Mouse (Mus musculus): ENCODE results near the gene BC055324. TPM values are rescaled to one million over a fixed set of nuclear protein-coding genes. Genes with fewer than 3 reads are reported as not detected.

Gene BC055324
- polyA plus RNA-seq, 1 experiment = 7.6 TPM

DNA sequence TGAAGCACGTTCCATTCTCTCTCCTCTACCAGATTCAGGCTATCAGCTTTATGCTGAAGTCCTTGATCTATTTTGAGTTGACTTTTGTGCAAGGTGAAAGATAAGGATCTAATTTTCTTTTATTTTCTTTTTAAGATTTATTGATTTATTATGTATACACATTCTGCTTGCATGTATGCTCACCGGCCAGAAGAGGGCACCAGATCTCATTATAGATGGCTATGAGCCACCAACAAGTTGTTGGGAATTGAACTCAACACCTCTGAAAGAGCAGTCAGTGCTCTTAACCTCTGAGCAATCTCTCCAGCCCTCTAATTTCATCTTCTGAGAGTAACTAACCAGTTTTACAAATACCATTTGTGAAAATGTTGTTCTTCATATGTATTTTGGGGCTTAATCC is 14.6 kb upstream of the BC055324 start:
- Histone ChIP-seq H3K4me3 (ENCODE audit: insufficient read depth, low read length) (no peak overlapping the region), H3K4me1 (ENCODE audit: control insufficient read depth, insufficient read depth, low read length) (peaks cover 6% of the 10 kb centered on the region), H3K27ac (ENCODE audit: insufficient read depth, low read depth, low read length) (no peak overlapping the region)
- TF ChIP-seq POLR2A (IDR thresholded peaks at IDR 0.05; ENCODE audit: borderline replicate concordance, low read depth, low read length) (no peak), CTCF (IDR thresholded peaks at IDR 0.05; ENCODE audit: low read depth, low read length) (no peak)

DNA sequence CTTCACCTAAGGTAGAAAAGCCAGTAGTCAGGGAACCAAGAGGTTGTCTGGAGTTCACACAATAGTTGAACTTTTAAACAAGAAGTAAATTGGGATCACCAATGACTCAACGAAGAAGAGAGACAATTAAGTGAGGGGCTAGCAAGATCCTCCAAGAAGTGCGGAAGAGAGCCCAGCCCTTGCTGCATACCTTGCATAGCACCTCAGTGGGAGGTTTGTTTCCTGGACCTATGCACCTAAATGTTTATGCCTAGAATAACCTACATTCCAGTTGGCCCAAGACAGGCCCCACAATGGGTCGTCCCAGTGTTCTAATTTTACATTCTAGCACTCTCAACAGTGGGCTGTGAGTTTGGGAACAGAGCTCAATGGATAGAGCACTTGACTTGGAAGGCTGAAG is 9.7 kb upstream of the BC055324 start:
- H3K4me1 ChIP-seq (ENCODE audit: control insufficient read depth, insufficient read depth, low read length) = peaks cover 13% of the 10 kb centered on the region
- TF ChIP-seq CTCF (IDR thresholded peaks at IDR 0.05; ENCODE audit: low read depth, low read length) = no peak
- no peak for TF ChIP-seq POLR2A (IDR thresholded peaks at IDR 0.05; ENCODE audit: borderline replicate concordance, low read depth, low read length)
- no peak overlapping the region for H3K27ac ChIP-seq (ENCODE audit: insufficient read depth, low read depth, low read length)
- no peak overlapping the region for H3K4me3 ChIP-seq (ENCODE audit: insufficient read depth, low read length)

GRCm38 (mm10) chr1:164001831-164002452 is 7.3 kb upstream of the BC055324 start:
- Histone ChIP-seq H3K4me1 (ENCODE audit: control insufficient read depth, insufficient read depth, low read length) (peaks cover 9% of the 10 kb centered on the region), H3K4me3 (ENCODE audit: insufficient read depth, low read length) (no peak overlapping the region), H3K27ac (ENCODE audit: insufficient read depth, low read depth, low read length) (no peak overlapping the region)
- no peak for TF ChIP-seq CTCF (IDR thresholded peaks at IDR 0.05; ENCODE audit: low read depth, low read length)
- TF ChIP-seq POLR2A (IDR thresholded peaks at IDR 0.05; ENCODE audit: borderline replicate concordance, low read depth, low read length) = no peak

DNA sequence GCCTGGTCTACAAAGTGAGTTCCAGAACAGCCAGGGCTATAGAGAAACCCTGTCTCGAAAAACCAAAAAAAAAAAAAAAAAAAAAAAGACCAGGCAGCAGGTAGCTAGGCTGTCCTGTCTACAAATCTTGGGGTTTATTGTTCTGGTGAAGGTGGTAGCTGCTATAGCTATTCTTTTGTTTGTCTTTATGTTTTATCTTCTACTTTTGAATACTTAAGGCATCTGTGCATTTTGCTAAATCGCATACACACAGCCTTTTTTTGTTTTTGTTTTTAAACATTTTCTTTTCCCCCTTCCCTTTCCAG is 965 bp upstream of the BC055324 start:
- TF ChIP-seq POLR2A (IDR thresholded peaks at IDR 0.05; ENCODE audit: borderline replicate concordance, low read depth, low read length) (no peak), CTCF (IDR thresholded peaks at IDR 0.05; ENCODE audit: low read depth, low read length) (no peak)
- Histone ChIP-seq H3K4me3 (ENCODE audit: insufficient read depth, low read length) (peak overlapping the region; percentile 85), H3K4me1 (ENCODE audit: control insufficient read depth, insufficient read depth, low read length) (no peaks in the 10 kb centered on the region), H3K27ac (ENCODE audit: insufficient read depth, low read depth, low read length) (no peak overlapping the region)

DNA sequence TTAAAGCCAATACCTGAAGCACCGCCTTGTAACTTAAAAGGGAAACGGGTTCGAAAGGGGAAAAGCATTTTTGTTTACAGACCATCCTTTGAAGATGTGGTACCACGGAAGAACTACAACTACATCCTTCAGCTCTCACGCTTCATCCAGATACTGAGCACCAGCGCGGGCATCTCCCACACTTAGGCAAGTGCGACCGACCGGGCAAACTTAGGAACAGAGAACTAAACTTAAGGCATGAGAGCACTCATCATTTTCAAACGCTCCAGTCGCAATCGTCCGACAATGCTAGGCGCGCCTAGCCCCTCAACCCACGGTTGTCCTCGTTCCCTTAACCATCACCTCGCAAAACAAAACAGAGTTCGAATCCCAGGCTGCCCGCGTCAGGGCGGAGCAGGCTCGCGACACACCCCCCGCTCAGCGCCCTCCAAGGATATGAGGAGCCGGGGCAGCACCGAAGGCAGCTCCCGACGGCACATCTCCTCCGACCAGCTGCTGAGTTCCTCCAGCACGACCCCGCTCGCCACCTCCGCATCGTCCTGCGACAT is 349 bp downstream of the BC055324 start:
- no peaks in the 10 kb centered on the region for H3K4me1 ChIP-seq (ENCODE audit: control insufficient read depth, insufficient read depth, low read length)
- TF ChIP-seq POLR2A (IDR thresholded peaks at IDR 0.05; ENCODE audit: borderline replicate concordance, low read depth, low read length) = no peak
- no peak for TF ChIP-seq CTCF (IDR thresholded peaks at IDR 0.05; ENCODE audit: low read depth, low read length)
- H3K27ac ChIP-seq (ENCODE audit: insufficient read depth, low read depth, low read length) = no peak overlapping the region
- peak overlapping the region; percentile 85 for H3K4me3 ChIP-seq (ENCODE audit: insufficient read depth, low read length)

- Histone ChIP-seq H3K4me3 (ENCODE audit: insufficient read depth, low read length) (no peak overlapping the region), H3K27ac (ENCODE audit: insufficient read depth, low read depth, low read length) (no peak overlapping the region), H3K4me1 (ENCODE audit: control insufficient read depth, insufficient read depth, low read length) (no peaks in the 10 kb centered on the region)
- no peak for TF ChIP-seq CTCF (IDR thresholded peaks at IDR 0.05; ENCODE audit: low read depth, low read length)
- no peak for TF ChIP-seq POLR2A (IDR thresholded peaks at IDR 0.05; ENCODE audit: borderline replicate concordance, low read depth, low read length)
Observed at GRCm38 (mm10) chr1:163992371-163992770, 2.2 kb downstream of the BC055324 start.

GRCm38 (mm10) chr1:163976515-163976914 is 18.1 kb downstream of the BC055324 start:
- TF ChIP-seq POLR2A (IDR thresholded peaks at IDR 0.05; ENCODE audit: borderline replicate concordance, low read depth, low read length) (no peak), CTCF (IDR thresholded peaks at IDR 0.05; ENCODE audit: low read depth, low read length) (no peak)
- H3K27ac ChIP-seq (ENCODE audit: insufficient read depth, low read depth, low read length) = no peak overlapping the region
- H3K4me1 ChIP-seq (ENCODE audit: control insufficient read depth, insufficient read depth, low read length) = peaks cover 2% of the 10 kb centered on the region
- H3K4me3 ChIP-seq (ENCODE audit: insufficient read depth, low read length) = no peak overlapping the region

DNA sequence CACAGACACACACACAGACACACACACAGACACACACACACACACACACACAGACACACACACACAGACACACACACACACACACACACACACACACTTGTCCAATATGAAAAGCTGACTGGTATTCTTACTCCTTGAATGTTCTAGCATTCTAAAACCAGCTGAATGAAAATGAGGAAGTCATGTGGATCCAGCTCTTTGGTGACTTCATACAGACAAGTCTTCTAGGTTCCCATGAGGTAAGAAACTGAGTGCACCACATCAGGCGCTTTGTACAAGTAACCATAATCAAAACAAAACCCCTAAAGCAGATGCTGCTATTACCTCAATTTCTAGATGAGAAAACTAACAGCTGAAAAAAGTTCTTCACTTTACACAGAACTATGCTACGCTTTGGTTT is 19.5 kb downstream of the BC055324 start:
- TF ChIP-seq POLR2A (IDR thresholded peaks at IDR 0.05; ENCODE audit: borderline replicate concordance, low read depth, low read length) (no peak), CTCF (IDR thresholded peaks at IDR 0.05; ENCODE audit: low read depth, low read length) (no peak)
- no peak overlapping the region for H3K4me3 ChIP-seq (ENCODE audit: insufficient read depth, low read length)
- no peak overlapping the region for H3K27ac ChIP-seq (ENCODE audit: insufficient read depth, low read depth, low read length)
- peaks cover 2% of the 10 kb centered on the region for H3K4me1 ChIP-seq (ENCODE audit: control insufficient read depth, insufficient read depth, low read length)

- Histone ChIP-seq H3K4me1 (ENCODE audit: control insufficient read depth, insufficient read depth, low read length) (peaks cover 2% of the 10 kb centered on the region), H3K4me3 (ENCODE audit: insufficient read depth, low read length) (no peak overlapping the region), H3K27ac (ENCODE audit: insufficient read depth, low read depth, low read length) (no peak overlapping the region)
- TF ChIP-seq CTCF (IDR thresholded peaks at IDR 0.05; ENCODE audit: low read depth, low read length) = no peak
- no peak for TF ChIP-seq POLR2A (IDR thresholded peaks at IDR 0.05; ENCODE audit: borderline replicate concordance, low read depth, low read length)
Observed at GRCm38 (mm10) chr1:163974471-163974870, 20.1 kb downstream of the BC055324 start.

DNA sequence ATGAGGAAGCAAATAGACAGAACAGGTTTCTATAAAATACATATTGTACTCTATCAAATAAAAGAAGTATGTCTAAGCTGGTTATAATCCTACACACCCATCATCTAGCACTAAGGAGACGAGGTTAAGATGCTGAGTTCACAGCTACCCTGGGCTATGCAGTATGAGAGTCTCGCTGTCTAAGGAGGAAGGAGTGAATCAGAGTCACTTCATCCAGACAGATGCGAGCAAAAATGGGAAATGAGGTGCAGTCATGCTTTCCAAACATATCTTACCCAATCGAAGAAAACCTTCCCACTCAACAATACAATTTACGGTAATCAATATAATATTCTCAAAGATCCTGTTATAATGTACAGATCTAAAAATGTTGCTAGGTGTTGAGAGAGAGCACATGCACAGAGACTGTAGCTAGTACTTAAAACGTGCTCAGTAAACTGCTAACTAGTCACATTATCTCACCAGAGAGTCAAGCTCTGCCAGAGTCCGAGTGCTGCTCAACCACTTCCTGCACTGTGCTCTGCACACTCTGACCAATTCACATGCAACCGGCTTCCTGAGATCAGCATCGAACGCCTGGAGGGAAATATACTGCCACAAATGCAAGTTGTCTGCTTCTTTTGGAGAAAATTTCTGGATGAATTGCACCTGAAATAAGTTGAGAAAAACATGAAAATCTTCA is 30.4 kb downstream of the BC055324 start:
- no peak for TF ChIP-seq CTCF (IDR thresholded peaks at IDR 0.05; ENCODE audit: low read depth, low read length)
- no peak for TF ChIP-seq POLR2A (IDR thresholded peaks at IDR 0.05; ENCODE audit: borderline replicate concordance, low read depth, low read length)
- 0 out of 2 replicates have a peak overlapping the region, but pooled peaks have one; percentile 6 for H3K4me3 ChIP-seq (ENCODE audit: insufficient read depth, low read length)
- peaks cover 7% of the 10 kb centered on the region for H3K4me1 ChIP-seq (ENCODE audit: control insufficient read depth, insufficient read depth, low read length)
- H3K27ac ChIP-seq (ENCODE audit: insufficient read depth, low read depth, low read length) = peak overlapping the region; percentile 78

Data from bone marrow macrophage, adult 2 months (primary cell).